Mouse (Mus musculus): ENCODE measurements around the gene Polk.
A peak's percentile ranks its signal among the peaks of the same experiment; 100 is the strongest.

The Polk gene

GRCm38 (mm10) chr13:96468678-96469077, 73.7 kb downstream of the Polk start:
- no peak for DNase-seq (ENCODE audit: low read depth, low spot score)

DNA sequence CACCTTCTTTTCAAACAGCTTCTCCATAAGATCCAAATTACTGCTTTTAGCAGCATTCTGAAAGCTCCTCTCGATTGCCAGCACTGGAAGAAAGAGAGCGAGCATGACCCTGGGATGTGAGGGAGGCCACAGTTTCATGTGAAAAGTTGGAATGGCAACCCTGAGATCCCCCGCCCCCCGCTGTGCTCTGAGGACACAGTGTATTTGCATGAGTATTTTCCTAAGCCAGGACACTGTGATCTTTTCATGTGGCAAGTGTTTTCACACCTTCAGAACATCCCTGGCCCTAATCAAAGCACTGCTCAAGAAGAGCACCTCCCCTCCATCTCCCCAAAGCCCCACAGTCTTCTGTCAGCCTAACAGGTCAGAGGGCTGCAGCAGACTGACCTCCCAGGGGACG, 77.1 kb downstream of the Polk start:
- DNase-seq (ENCODE audit: low read depth, low spot score) = no peak

GRCm38 (mm10) chr13:96462644-96463043, 79.7 kb downstream of the Polk start:
- no peak for DNase-seq (ENCODE audit: low read depth, low spot score)

DNA sequence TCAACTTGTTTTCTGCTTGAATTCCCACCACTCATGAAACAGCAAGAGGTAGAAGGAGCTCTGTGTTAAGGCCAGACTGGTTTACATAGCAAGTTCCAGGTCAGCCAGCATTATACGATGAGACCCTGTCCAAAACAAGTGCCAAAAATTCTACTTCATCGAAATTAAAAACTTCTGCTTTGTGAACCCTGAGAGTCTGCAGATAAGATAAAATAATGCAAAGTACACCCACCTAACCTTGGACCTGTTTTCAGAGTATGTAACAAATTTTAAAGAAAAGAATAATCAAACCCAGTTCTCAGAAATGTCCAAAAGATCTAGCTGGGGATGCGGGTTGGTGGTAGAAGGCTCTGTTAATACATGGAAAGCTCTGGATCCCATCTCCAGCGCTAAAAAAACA, 83.8 kb downstream of the Polk start:
- no peak for DNase-seq (ENCODE audit: low read depth, low spot score)

DNA sequence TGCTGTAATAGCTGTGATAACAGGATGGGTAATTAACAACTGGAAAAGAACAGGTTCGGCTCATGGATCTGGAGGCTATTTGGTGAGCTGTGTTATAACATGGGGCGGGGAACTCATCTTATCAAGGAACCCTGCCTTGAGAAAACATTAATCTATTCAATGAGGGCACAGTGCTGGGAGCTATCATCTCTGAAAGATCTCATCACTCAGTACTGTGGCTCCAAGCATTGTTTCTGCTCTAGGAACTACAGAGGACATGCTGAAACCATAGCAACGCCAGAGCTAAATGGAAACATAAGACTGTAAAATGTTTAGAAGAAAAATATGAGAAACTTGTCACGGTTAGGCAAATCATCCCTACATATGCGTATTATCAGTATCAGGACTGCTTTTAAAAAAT, 84.4 kb downstream of the Polk start:
- no peak for DNase-seq (ENCODE audit: low read depth, low spot score)

DNA sequence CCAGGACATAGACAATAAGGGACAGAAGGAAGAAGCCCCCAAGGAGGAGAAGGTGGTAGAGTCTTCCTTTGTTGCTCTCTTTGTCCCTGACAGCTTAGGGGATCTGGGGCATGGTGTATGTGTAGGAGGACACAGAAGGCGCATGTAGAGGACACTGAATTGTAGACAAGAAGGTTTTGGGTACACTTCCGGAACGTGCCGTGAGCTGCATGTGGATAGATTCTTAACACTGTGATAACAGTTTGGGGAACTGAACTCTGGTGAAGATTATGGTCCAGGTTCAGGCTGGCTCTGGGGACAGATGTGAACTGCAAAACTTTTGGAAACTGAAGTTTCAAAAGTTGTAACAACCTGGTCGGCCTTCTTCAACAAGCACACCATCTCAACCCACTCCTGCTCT, 84.8 kb downstream of the Polk start:
- DNase-seq (ENCODE audit: low read depth, low spot score) = no peak

GRCm38 (mm10) chr13:96454288-96454687, 88.1 kb downstream of the Polk start:
- no peak for DNase-seq (ENCODE audit: low read depth, low spot score)

GRCm38 (mm10) chr13:96452621-96453020, 89.8 kb downstream of the Polk start:
- DNase-seq (ENCODE audit: low read depth, low spot score) = no peak

- no peak for DNase-seq (ENCODE audit: low read depth, low spot score)
Measured at GRCm38 (mm10) chr13:96451386-96452140, 90.8 kb downstream of the Polk start.

GRCm38 (mm10) chr13:96450869-96451268, 91.5 kb downstream of the Polk start:
- no peak for DNase-seq (ENCODE audit: low read depth, low spot score)

DNA sequence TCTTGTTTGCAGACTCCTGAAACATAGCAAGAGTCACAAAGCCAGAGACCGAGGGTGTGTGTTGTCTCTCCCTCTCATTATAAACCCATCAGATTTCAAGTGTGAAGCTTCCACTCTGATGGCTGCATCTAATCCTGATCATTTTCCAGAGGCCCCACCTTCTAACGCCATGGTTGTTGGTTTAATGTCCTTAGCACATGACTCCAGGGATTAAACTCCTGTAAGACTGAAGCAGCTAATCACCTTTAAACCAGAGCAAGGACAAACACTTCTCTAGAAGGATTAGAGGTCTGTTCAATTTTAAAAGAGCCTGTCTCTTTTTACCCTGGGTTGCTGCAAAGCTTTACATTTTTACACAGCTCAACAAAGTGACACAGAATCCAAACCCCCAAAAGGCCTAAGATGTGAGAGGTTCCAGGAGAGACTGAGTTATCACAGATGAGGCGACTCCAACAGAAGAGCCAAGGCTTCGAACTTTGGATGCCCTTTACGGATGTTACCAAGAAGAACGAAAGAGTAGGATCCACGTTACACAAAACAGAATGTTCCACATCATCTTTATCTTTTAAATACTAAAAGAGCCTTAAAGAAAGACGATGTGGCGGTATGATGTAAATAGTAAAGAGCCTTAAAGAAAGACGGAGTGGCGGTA, 92.0 kb downstream of the Polk start:
- DNase-seq (ENCODE audit: low read depth, low spot score) = peak; percentile 61

- DNase-seq (ENCODE audit: low read depth, low spot score) = peak; percentile 60
Measured at GRCm38 (mm10) chr13:96440436-96440835, 101.9 kb downstream of the Polk start.

DNA sequence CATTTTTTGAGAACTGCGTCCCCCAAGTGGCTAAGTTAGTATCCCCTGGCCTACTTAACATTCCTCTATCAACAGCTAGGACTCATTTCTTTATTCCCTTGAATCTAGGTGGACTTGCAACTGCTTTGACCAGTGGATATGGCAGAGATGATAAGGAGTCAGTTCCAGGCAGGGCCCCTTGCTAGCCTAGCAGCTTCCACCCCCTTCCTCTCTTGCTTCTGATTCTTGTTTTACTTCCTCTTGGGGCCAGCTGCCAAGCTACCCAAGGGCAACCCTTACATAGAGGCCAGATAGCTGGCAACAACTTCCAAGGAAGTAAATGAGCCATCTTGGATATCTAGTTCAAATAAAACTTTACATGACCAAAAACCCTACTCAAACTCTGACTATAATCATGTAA, 105.5 kb downstream of the Polk start:
- DNase-seq (ENCODE audit: low read depth, low spot score) = no peak

DNA sequence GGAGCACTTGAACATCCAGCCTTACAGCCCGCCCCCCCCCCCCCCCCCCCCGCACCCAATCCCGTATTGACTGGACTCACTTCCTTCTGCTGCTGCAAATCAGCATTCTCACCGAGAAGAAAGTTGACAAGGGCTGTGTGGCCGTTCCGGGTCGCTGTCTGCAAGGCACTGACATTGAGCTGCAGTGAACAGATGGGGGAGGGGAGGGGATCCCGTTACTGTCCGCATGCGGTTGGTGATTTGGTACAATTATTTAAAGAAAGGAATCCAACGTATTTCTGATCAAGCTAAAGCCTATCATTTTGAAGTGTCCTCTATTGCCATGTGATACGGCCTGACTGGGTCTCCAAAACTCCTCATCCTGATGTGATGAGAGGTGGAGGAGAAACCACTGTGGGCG, 106.6 kb downstream of the Polk start:
- DNase-seq (ENCODE audit: low read depth, low spot score) = no peak

- no peak for DNase-seq (ENCODE audit: low read depth, low spot score)
Measured at GRCm38 (mm10) chr13:96434899-96435331, 107.5 kb downstream of the Polk start.

DNA sequence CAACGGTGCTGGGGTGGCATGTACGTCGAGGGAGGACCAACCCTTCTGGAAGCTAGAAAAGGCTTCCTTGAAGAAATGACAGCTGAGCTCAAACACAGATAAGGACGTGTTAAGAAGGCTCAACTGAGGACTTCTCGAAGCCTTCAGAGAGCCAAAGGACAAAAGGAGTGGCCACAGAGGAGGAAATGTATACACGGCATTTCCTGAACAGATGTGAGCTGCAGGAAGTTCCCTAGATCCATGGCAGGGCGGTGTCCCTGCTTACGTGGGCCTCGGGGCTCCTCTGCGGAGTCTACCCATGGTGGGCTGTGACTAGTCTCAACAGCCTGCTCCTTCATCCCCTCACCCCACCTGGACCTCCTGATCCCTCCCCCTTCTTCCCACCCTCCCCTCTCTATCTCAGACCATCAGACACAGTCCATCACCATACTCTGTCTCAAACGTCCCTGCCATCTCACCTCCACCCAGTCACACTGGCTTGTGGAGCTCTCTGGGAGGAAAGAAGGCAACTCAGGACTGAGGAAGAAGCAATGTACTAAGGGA, 108.7 kb downstream of the Polk start:
- DNase-seq (ENCODE audit: low read depth, low spot score) = no peak

DNA sequence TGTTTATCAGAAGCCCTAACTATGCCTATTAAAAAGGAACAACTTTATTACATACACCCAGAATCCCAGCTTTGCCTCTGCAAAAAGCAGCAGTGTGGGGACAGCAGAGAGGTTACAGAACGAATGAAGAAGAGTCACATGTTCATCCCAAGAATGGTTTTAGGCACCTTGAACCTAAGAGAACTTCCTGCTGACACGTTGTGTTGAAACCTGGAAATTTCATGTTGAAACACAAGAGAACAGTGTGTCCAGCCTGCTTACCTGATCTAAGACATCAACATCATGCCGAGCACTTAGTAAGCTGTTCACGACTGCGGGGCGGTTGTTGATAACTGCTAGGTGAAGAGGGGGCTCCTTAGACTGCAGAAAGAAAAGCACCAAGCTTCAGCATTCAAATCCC, 109.3 kb downstream of the Polk start:
- DNase-seq (ENCODE audit: low read depth, low spot score) = no peak

- no peak for DNase-seq (ENCODE audit: low read depth, low spot score)
Measured at GRCm38 (mm10) chr13:96432376-96432811, 110.0 kb downstream of the Polk start.

- DNase-seq (ENCODE audit: low read depth, low spot score) = peak; percentile 80
Measured at GRCm38 (mm10) chr13:96431595-96432156, 110.7 kb downstream of the Polk start.
